Mouse (Mus musculus): ENCODE measurements around the gene Tspan18.

- no peak for TF ChIP-seq ZC3H11A (IDR thresholded peaks at IDR 0.05; ENCODE audit: borderline replicate concordance, low read depth, low read length)
- TF ChIP-seq HCFC1 (IDR thresholded peaks at IDR 0.05; ENCODE audit: borderline replicate concordance, insufficient read depth, low read length): no peak
These were observed 156.0 kb downstream of the Tspan18 start for GRCm38 (mm10) chr2:93178313-93178677.
